Mouse (Mus musculus) G1E (cell line): Measurements from ENCODE around the gene Armh2. TPM values are rescaled to one million over a fixed set of nuclear protein-coding genes. Genes with fewer than 3 reads are reported as not detected.
A peak's percentile ranks its signal among the peaks of the same experiment; 100 is the strongest.

Experiments used
- ATAC-seq: 2 replicates; pipeline ENCODE4 v1.8.0; 2016; ENCODE audit warnings: mild to moderate bottlenecking; ENCODE audit not compliant: insufficient number of reproducible peaks, poor library complexity, low FRiP score, severe bottlenecking; ENCODE audit errors: extremely low read depth
- DNase-seq: peaks from one replicate; pipeline ENCODE4 v3.0.0; 2012; ENCODE audit warnings: low spot score
- H3K27me3 ChIP-seq: 2 replicates; pipeline ENCODE4 v1.6.1; 2012; ENCODE audit warnings: mild to moderate bottlenecking, low read length, inconsistent platforms; ENCODE audit not compliant: insufficient read depth
- H3K36me3 ChIP-seq: replicated peaks from 2 replicates; pipeline ENCODE3; 2012; ENCODE audit warnings: mild to moderate bottlenecking, inconsistent platforms
- H3K4me1 ChIP-seq: 2 replicates; pipeline ENCODE4 v1.6.1; 2012; ENCODE audit warnings: low read depth, low read length, inconsistent platforms, mixed read lengths; ENCODE audit not compliant: insufficient read depth
- H3K4me3 ChIP-seq: 2 replicates; pipeline ENCODE4 v1.5.1; 2012; ENCODE audit warnings: low read depth, mild to moderate bottlenecking, inconsistent platforms, low read length, moderate library complexity, mixed read lengths
- H3K9me3 ChIP-seq: replicated peaks from 2 replicates; pipeline ENCODE4 v1.6.1; 2012; ENCODE audit warnings: inconsistent platforms
- CTCF ChIP-seq: IDR thresholded peaks from 2 replicates; pipeline ENCODE4 v1.5.1; 2012; ENCODE audit warnings: low read depth, low read length, inconsistent platforms, mixed read lengths
- GATA1 ChIP-seq: IDR thresholded peaks from 2 replicates; pipeline ENCODE4 v1.6.1; 2012; ENCODE audit warnings: borderline replicate concordance, low read length, inconsistent platforms, mixed read lengths
- GATA2 ChIP-seq: IDR thresholded peaks from 2 replicates; pipeline ENCODE4 v1.6.1; 2012; ENCODE audit warnings: low read depth, low read length, inconsistent platforms, borderline replicate concordance
- POLR2AphosphoS5 ChIP-seq: IDR thresholded peaks from 2 replicates; pipeline ENCODE4 v1.6.1; 2012; ENCODE audit warnings: low read depth, low read length, inconsistent platforms; ENCODE audit not compliant: insufficient replicate concordance
- TAL1 ChIP-seq: conservative IDR thresholded peaks from 2 replicates; pipeline ENCODE4 v1.6.1; 2012; ENCODE audit warnings: low read depth, low read length, inconsistent platforms, mixed read lengths
- polyA plus RNA-seq: library from polyadenylated mRNA; stranded (reverse); fragments of >175 nt; gene quantifications from 2 replicates; pipeline ENCODE4 v1.2.3, GENCODE M21; 2012
- total RNA-seq, 2 experiments: library from RNA; stranded (forward) in 1 of 2; stranded (reverse) in 1 of 2; fragments of 200-1000 nt in 1 of 2; fragments of >200 nt in 1 of 2; fragmentation: Nextera tagmentation in 1 of 2; gene quantifications; 2 replicates each; pipeline ENCODE4 v1.2.3; 2014 to 2017

Armh2 gene
- total and polyA plus RNA-seq, 3 experiments, result 0.22 TPM; not detected in 2

DNA sequence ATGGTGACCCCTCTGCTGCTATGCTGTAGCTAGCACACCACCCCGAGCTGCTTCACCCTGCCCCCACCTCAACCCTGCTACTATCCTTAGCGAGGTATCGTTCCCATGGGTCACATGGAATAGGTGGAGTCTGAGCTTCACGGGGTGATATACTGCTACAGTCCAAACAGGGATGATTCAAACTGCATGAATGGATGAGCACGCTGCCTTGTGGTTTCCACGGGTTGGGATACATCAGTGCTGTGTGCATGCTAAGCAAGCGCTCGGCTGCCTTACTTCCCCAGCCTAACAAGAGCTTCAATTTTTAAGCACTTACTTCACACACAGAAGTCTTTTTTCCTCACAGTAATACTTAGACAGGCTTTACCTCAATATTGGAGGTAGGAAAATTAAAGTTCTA is 9.8 kb downstream of the Armh2 start:
- no peaks in the 10 kb centered on the region for H3K9me3 ChIP-seq
- H3K36me3 ChIP-seq, result peaks cover 83% of the 10 kb centered on the region
- peaks cover 11% of the 10 kb centered on the region for H3K4me1 ChIP-seq
- H3K27me3 ChIP-seq, result no peaks in the 10 kb centered on the region
- ATAC-seq, result no peak
- no peak overlapping the region for H3K4me3 ChIP-seq
- no peak for TF ChIP-seq CTCF
- TF ChIP-seq GATA2, result no peak
- TF ChIP-seq POLR2AphosphoS5, result no peak
- no peak for TF ChIP-seq TAL1
- no peak for TF ChIP-seq GATA1
- DNase-seq, result no peak

DNA sequence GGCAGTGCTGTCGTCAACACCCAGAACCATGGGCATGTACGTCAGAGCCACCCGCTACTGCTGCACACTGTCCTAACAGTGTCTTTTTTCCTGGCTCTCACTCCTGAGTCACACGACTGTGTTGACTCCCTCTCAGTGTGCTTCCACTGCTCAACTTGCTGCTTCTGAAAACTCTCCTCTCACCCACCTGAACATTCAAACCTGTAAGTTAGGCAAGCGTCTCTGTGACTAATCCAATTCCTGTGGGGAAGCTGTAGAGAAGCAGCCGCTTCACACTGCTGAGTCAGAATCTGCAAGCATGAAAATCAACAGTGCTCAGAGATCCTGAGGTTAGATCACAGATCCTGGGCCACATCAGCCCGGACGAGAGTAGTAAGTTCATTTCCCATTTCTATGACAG is 10.4 kb downstream of the Armh2 start:
- no peaks in the 10 kb centered on the region for H3K27me3 ChIP-seq
- peaks cover 11% of the 10 kb centered on the region for H3K4me1 ChIP-seq
- DNase-seq (no peak), ATAC-seq (no peak)
- no peaks in the 10 kb centered on the region for H3K9me3 ChIP-seq
- H3K4me3 ChIP-seq, result no peak overlapping the region
- H3K36me3 ChIP-seq, result peaks cover 85% of the 10 kb centered on the region
- no peak for TF ChIP-seq GATA2
- TF ChIP-seq CTCF, result no peak
- TF ChIP-seq POLR2AphosphoS5, result no peak
- no peak for TF ChIP-seq GATA1

DNA sequence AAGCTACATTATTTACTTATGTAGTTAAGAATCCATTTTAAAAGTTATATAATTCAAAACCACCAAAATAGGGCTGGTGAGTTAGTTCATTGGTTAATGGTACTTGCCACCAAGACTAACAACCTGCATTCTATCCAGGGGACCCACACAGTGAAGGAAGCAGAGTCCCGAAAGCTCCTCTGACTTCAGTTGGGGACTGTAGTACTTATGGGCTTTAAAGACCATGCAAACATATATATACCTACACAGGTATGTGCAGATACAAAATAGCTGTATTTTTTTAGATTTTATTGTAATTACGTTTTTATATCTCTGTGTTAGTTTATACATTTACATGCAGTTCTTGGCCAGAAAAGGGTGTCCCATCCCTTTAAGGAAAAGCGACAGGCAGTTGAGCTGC is 15.7 kb downstream of the Armh2 start:
- DNase-seq, result no peak
- Histone ChIP-seq H3K4me3 (no peak overlapping the region), H3K36me3 (peaks cover 83% of the 10 kb centered on the region), H3K9me3 (no peaks in the 10 kb centered on the region), H3K4me1 (peaks cover 31% of the 10 kb centered on the region), H3K27me3 (no peaks in the 10 kb centered on the region)
- ATAC-seq, result no peak
- TF ChIP-seq TAL1 (no peak), GATA1 (no peak), CTCF (no peak), GATA2 (no peak), POLR2AphosphoS5 (no peak)

DNA sequence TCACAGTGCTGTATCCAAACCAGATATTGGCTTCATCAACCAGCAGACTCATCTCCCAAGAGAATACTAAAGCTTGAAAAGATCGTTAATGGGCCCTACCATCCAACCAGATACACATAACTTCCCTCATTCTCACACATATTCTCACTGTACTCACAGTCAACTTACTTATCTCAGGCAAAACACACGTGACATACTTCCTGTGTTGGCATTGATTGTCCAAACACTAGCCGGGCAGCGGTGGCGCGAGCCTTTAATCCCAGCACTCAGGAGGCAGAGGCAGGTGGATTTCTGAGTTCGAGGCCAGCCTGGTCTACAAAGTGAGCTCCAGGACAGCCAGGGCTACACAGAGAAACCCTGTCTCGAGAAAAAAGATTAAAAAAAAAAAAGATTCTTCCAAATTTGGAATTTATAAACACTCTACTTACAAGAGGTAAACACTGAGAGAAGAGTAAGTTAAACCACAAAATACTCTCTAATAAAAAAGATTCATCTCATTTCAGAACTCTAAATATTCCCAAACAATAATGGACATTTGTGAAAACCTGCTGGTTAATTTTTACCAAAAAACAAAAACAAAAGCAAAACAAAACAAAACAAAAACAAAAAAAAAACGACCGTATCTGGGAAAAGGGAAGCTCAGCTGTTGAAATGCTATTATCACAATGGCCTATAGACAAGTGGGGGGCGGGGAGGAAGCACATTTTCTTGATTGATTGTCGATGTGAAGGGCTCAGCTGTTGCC is 17.0 kb downstream of the Armh2 start:
- Histone ChIP-seq H3K27me3 (no peaks in the 10 kb centered on the region), H3K4me1 (peaks cover 39% of the 10 kb centered on the region), H3K36me3 (peaks cover 76% of the 10 kb centered on the region), H3K9me3 (no peaks in the 10 kb centered on the region), H3K4me3 (peak overlapping the region; percentile 8; the same call in 1 of the 2 replicates)
- no peak for ATAC-seq
- no peak for TF ChIP-seq CTCF
- TF ChIP-seq POLR2AphosphoS5, result no peak
- no peak for TF ChIP-seq GATA1
- TF ChIP-seq GATA2, result no peak
- no peak for TF ChIP-seq TAL1
- DNase-seq, result no peak

DNA sequence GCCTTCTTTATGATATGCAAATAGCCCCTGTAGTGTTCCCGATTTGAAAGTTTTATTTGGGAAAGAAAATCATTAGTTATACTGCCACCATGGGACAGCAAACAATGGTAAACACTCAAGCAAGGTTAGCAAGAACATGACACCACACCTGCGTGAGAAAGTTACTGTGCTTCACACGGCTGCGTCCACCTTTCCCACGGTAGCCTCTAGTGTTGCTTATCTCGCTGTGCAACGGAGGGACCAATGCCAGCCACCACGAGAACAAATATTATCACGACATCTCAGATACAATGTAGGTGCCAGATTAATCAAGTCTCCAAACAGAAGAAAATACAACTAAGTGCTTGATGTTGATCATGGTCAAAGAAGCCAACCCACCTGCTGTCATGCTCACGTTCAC is 18.4 kb downstream of the Armh2 start:
- no peaks in the 10 kb centered on the region for H3K27me3 ChIP-seq
- H3K36me3 ChIP-seq, result peaks cover 63% of the 10 kb centered on the region
- H3K4me3 ChIP-seq, result peak overlapping the region; percentile 50; the same call in 1 of the 2 replicates
- TF ChIP-seq GATA1 (no peak), TAL1 (0 out of 2 replicates have a peak, but pooled peaks have one; percentile 7), CTCF (no peak), GATA2 (no peak), POLR2AphosphoS5 (no peak)
- peaks cover 47% of the 10 kb centered on the region for H3K4me1 ChIP-seq
- DNase-seq (no peak), ATAC-seq (no peak)
- H3K9me3 ChIP-seq, result no peaks in the 10 kb centered on the region

DNA sequence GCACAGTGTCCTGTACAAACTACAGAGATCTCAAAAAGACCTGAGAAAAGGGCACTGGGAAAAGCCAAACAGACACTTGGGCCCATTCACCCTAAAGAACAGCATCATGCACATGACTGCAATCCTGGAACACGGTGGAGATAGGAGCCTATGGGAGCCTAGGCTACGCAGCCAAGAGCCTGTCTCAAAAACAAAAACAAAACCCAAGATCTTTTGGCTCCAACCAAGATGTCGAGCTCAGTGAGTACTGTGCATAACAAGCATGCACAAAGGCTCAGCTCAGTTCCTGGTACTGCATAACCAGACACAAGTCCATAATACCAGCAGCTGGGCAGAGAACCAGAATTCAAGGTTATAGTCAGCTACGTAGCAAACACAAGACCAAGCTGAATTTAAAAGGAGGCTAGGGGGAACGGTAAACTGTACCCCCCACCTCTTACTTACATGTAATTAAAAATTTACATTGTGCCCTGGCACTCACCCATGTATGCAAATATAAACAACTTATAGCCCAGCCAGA is 19.4 kb downstream of the Armh2 start:
- Histone ChIP-seq H3K27me3 (no peaks in the 10 kb centered on the region), H3K9me3 (no peaks in the 10 kb centered on the region), H3K36me3 (peaks cover 53% of the 10 kb centered on the region), H3K4me1 (peaks cover 44% of the 10 kb centered on the region), H3K4me3 (peak overlapping the region; percentile 93)
- ATAC-seq (no peak), DNase-seq (no peak)
- no peak for TF ChIP-seq POLR2AphosphoS5
- no peak for TF ChIP-seq CTCF
- no peak for TF ChIP-seq TAL1
- TF ChIP-seq GATA2, result no peak
- no peak for TF ChIP-seq GATA1

DNA sequence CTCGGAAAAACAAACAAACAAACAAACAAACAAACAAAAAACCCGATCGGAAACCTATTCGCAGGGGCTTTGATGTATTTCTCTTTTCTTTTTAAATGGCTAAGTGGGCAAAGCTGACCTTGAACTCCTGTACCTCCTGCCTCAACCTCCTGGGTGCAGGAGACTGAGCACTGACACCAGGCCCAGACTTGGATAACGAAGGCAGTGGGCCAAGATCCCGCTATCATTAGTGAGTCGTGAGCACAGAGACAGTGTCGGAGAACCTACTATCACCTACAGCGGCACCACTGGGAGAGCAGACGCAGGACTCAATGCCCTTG is 20.0 kb downstream of the Armh2 start:
- TF ChIP-seq TAL1 (no peak), POLR2AphosphoS5 (0 out of 2 replicates have a peak, but pooled peaks have one; percentile 34)
- peaks cover 44% of the 10 kb centered on the region for H3K4me1 ChIP-seq
- ATAC-seq, result no peak
- peaks cover 47% of the 10 kb centered on the region for H3K36me3 ChIP-seq
- no peaks in the 10 kb centered on the region for H3K9me3 ChIP-seq
- no peaks in the 10 kb centered on the region for H3K27me3 ChIP-seq
- DNase-seq, result no peak
- H3K4me3 ChIP-seq, result peak overlapping the region; percentile 93
